Mouse (Mus musculus): Measurements from ENCODE around the gene Col11a2. TPM values are rescaled to one million over a fixed set of nuclear protein-coding genes. Genes with fewer than 3 reads are reported as not detected.
"Not testable (repeated sequence)": the region's sequence is repeated elsewhere in the genome, so short reads cannot be mapped to it uniquely, and the experiment has no call there.

Col11a2 gene
- 1.4 and 2.5 TPM in 2 replicates for polyA plus RNA-seq (2016; fragmentation: Nextera tagmentation; extraction: Ambion mirVana)

GRCm38 (mm10) chr17:34038878-34039561 is at the start of gene Col11a2:
Gene Col11a2 (plus strand): TSS chr17:34039437.
- Histone ChIP-seq H3K9me3 (no peaks in the 10 kb centered on the region), H3K36me3 (replicated peaks) (peaks cover 41% of the 10 kb centered on the region), H3K4me1 (peaks cover 37% of the 10 kb centered on the region), H3K4me2 (peak within 1 kb of the TSS; percentile 61), H3K27ac (peak within 1 kb of the TSS; percentile 65; the same call in 1 of the 2 replicates), H3K9ac (peak within 1 kb of the TSS; percentile 55), H3K27me3 (peaks cover 23% of the 10 kb centered on the region), H3K4me3 (replicated peaks) (peak within 1 kb of the TSS; percentile 28)
- ATAC-seq (ENCODE audit: low FRiP score): peak; percentile 66
- WGBS: 7% methylated on average over 28 of the region's 28 CpGs

- 0 out of 2 replicates have a peak, but pooled peaks cover 7% of the 10 kb centered on the region for H3K27me3 ChIP-seq
- H3K4me2 ChIP-seq: no peak overlapping the region
- peak; percentile 39; the same call in 1 of the 2 replicates for ATAC-seq (ENCODE audit: low FRiP score)
- H3K4me3 ChIP-seq (replicated peaks): no peak overlapping the region
- no peaks in the 10 kb centered on the region for H3K36me3 ChIP-seq (replicated peaks)
- 31% methylated on average over 10 of the region's 10 CpGs for WGBS
- no peak overlapping the region for H3K9ac ChIP-seq
- H3K4me1 ChIP-seq: no peaks in the 10 kb centered on the region
- H3K9me3 ChIP-seq: no peaks in the 10 kb centered on the region
- no peak overlapping the region for H3K27ac ChIP-seq
Observed at GRCm38 (mm10) chr17:33991788-33992664, 47.2 kb upstream of the Col11a2 start.

- no peak for ATAC-seq (ENCODE audit: low FRiP score)
- Histone ChIP-seq H3K4me2 (no peak overlapping the region), H3K9me3 (no peaks in the 10 kb centered on the region), H3K9ac (no peak overlapping the region), H3K27ac (no peak overlapping the region), H3K4me3 (replicated peaks) (no peak overlapping the region), H3K4me1 (peaks cover 9% of the 10 kb centered on the region), H3K27me3 (peaks cover 21% of the 10 kb centered on the region), H3K36me3 (replicated peaks) (no peaks in the 10 kb centered on the region)
- WGBS: 91% methylated on average over 8 of the region's 8 CpGs
Observed at GRCm38 (mm10) chr17:33994959-33995358, 44.3 kb upstream of the Col11a2 start.

- Histone ChIP-seq H3K9me3 (no peaks in the 10 kb centered on the region), H3K27me3 (peaks cover 28% of the 10 kb centered on the region), H3K27ac (no peak overlapping the region), H3K4me3 (replicated peaks) (no peak overlapping the region), H3K4me2 (no peak overlapping the region), H3K36me3 (replicated peaks) (no peaks in the 10 kb centered on the region), H3K9ac (no peak overlapping the region), H3K4me1 (peaks cover 13% of the 10 kb centered on the region)
- no peak for ATAC-seq (ENCODE audit: low FRiP score)
- WGBS: 71% methylated on average over 3 of the region's 3 CpGs
Observed at GRCm38 (mm10) chr17:33995651-33996050, 43.6 kb upstream of the Col11a2 start.

GRCm38 (mm10) chr17:33997025-33997424 is 42.2 kb upstream of the Col11a2 start:
- H3K9me3 ChIP-seq; H3K36me3 ChIP-seq (replicated peaks); H3K9ac ChIP-seq; ATAC-seq (ENCODE audit: low FRiP score); H3K4me2 ChIP-seq; H3K4me3 ChIP-seq (replicated peaks); H3K27ac ChIP-seq: not testable (repeated sequence)
- 97% methylated on average over 2 of the region's 2 CpGs for WGBS
- Histone ChIP-seq H3K4me1 (peaks cover 13% of the 10 kb centered on the region), H3K27me3 (peaks cover 42% of the 10 kb centered on the region)

GRCm38 (mm10) chr17:33998697-33999096 is 40.5 kb upstream of the Col11a2 start:
- ATAC-seq (ENCODE audit: low FRiP score); H3K27ac ChIP-seq; H3K9me3 ChIP-seq; H3K36me3 ChIP-seq (replicated peaks); H3K9ac ChIP-seq; H3K4me3 ChIP-seq (replicated peaks); H3K4me2 ChIP-seq: not testable (repeated sequence)
- H3K4me1 ChIP-seq: peaks cover 13% of the 10 kb centered on the region
- peaks cover 46% of the 10 kb centered on the region for H3K27me3 ChIP-seq
- WGBS: 61% methylated on average over 5 of the region's 5 CpGs

GRCm38 (mm10) chr17:33999341-34000149 is 39.7 kb upstream of the Col11a2 start:
- Histone ChIP-seq H3K9me3 (no peaks in the 10 kb centered on the region), H3K36me3 (replicated peaks) (no peaks in the 10 kb centered on the region), H3K27me3 (peaks cover 46% of the 10 kb centered on the region), H3K4me1 (peaks cover 13% of the 10 kb centered on the region), H3K27ac (no peak overlapping the region), H3K9ac (peak overlapping the region; percentile 64), H3K4me2 (peak overlapping the region; percentile 96), H3K4me3 (replicated peaks) (peak overlapping the region; percentile 60)
- WGBS: 2% methylated on average over 87 of the region's 87 CpGs
- peak; percentile 51 for ATAC-seq (ENCODE audit: low FRiP score)

GRCm38 (mm10) chr17:34000150-34000537 is 39.1 kb upstream of the Col11a2 start, which contains the start of gene H2-K1:
Gene H2-K1 (minus strand): TSS chr17:34000347.
- under 1% methylated on average over 30 of the region's 30 CpGs for WGBS
- peak; percentile 71 for ATAC-seq (ENCODE audit: low FRiP score)
- H3K27me3 ChIP-seq: peaks cover 46% of the 10 kb centered on the region
- H3K9me3 ChIP-seq: no peaks in the 10 kb centered on the region
- H3K27ac ChIP-seq: no peak within 1 kb of the TSS
- H3K36me3 ChIP-seq (replicated peaks): no peaks in the 10 kb centered on the region
- peak within 1 kb of the TSS; percentile 60 for H3K4me3 ChIP-seq (replicated peaks)
- peak within 1 kb of the TSS; percentile 96 for H3K4me2 ChIP-seq
- peaks cover 13% of the 10 kb centered on the region for H3K4me1 ChIP-seq
- peak within 1 kb of the TSS; percentile 64 for H3K9ac ChIP-seq

GRCm38 (mm10) chr17:34000796-34001195 is 38.4 kb upstream of the Col11a2 start:
- 50% methylated on average over 2 of the region's 2 CpGs for WGBS
- H3K9ac ChIP-seq; ATAC-seq (ENCODE audit: low FRiP score); H3K9me3 ChIP-seq; H3K4me3 ChIP-seq (replicated peaks); H3K36me3 ChIP-seq (replicated peaks); H3K4me2 ChIP-seq; H3K27ac ChIP-seq: not testable (repeated sequence)
- H3K4me1 ChIP-seq: peaks cover 13% of the 10 kb centered on the region
- peaks cover 46% of the 10 kb centered on the region for H3K27me3 ChIP-seq

- WGBS: 4% methylated on average over 5 of the region's 5 CpGs
- ATAC-seq (ENCODE audit: low FRiP score): no peak
- Histone ChIP-seq H3K27me3 (peaks cover 39% of the 10 kb centered on the region), H3K4me2 (no peak overlapping the region), H3K4me1 (peaks cover 13% of the 10 kb centered on the region), H3K27ac (no peak overlapping the region), H3K9me3 (no peaks in the 10 kb centered on the region), H3K4me3 (replicated peaks) (no peak overlapping the region), H3K9ac (no peak overlapping the region), H3K36me3 (replicated peaks) (no peaks in the 10 kb centered on the region)
Observed at GRCm38 (mm10) chr17:34003426-34003825, 35.8 kb upstream of the Col11a2 start.

- H3K36me3 ChIP-seq (replicated peaks): no peaks in the 10 kb centered on the region
- no peak overlapping the region for H3K4me3 ChIP-seq (replicated peaks)
- no peaks in the 10 kb centered on the region for H3K9me3 ChIP-seq
- no peak overlapping the region for H3K27ac ChIP-seq
- H3K9ac ChIP-seq: no peak overlapping the region
- H3K27me3 ChIP-seq: peaks cover 8% of the 10 kb centered on the region
- WGBS: 66% methylated on average over 2 of the region's 2 CpGs
- ATAC-seq (ENCODE audit: low FRiP score): no peak
- H3K4me1 ChIP-seq: no peaks in the 10 kb centered on the region
- no peak overlapping the region for H3K4me2 ChIP-seq
Observed at GRCm38 (mm10) chr17:34006570-34006969, 32.7 kb upstream of the Col11a2 start.

GRCm38 (mm10) chr17:34010156-34010555 is 29.1 kb upstream of the Col11a2 start:
- H3K27me3 ChIP-seq: no peaks in the 10 kb centered on the region; the same call in 1 of the 2 replicates
- no peak overlapping the region for H3K4me2 ChIP-seq
- no peaks in the 10 kb centered on the region for H3K9me3 ChIP-seq
- no peak for ATAC-seq (ENCODE audit: low FRiP score)
- peaks cover 3% of the 10 kb centered on the region; the same call in 1 of the 2 replicates for H3K36me3 ChIP-seq (replicated peaks)
- no peak overlapping the region for H3K9ac ChIP-seq
- 85% methylated on average over 5 of the region's 5 CpGs for WGBS
- H3K4me1 ChIP-seq: no peaks in the 10 kb centered on the region
- H3K27ac ChIP-seq: no peak overlapping the region
- no peak overlapping the region for H3K4me3 ChIP-seq (replicated peaks)

All from forebrain, embryonic 12.5 days (tissue).